Mouse (Mus musculus) limb, embryonic 15.5 days (tissue): ENCODE results near the gene Rasa3. TPM values are rescaled to one million over a fixed set of nuclear protein-coding genes. Genes with fewer than 3 reads are reported as not detected.

Source experiments
- ATAC-seq: fragments of 200-750 bp; cut with Nextera tagmentation; 2 replicates; pipeline ENCODE4 v1.8.0; 2017; ENCODE audit warnings: low read depth, moderate TSS enrichment; ENCODE audit not compliant: insufficient number of reproducible peaks, low FRiP score, low TSS enrichment
- H3K27ac ChIP-seq: fragments of 300-500 bp; sonication (generic); 2 replicates; pipeline ENCODE4 v1.5.1; 2015; ENCODE audit warnings: moderate library complexity, mild to moderate bottlenecking, inconsistent platforms
- H3K27me3 ChIP-seq: fragments of 300-500 bp; sonication (generic); 2 replicates; pipeline ENCODE4 v1.6.1; 2015; ENCODE audit warnings: inconsistent platforms
- H3K36me3 ChIP-seq: fragments of 300-500 bp; sonication (generic); 2 replicates; pipeline ENCODE4 v1.6.1; 2015; ENCODE audit warnings: inconsistent platforms
- H3K4me1 ChIP-seq: fragments of 300-500 bp; sonication (generic); 2 replicates; pipeline ENCODE4 v1.6.1; 2015; ENCODE audit warnings: inconsistent platforms
- H3K4me2 ChIP-seq: fragments of 300-500 bp; sonication (generic); 2 replicates; pipeline ENCODE4 v1.6.1; 2015; ENCODE audit warnings: mild to moderate bottlenecking, inconsistent platforms
- H3K4me3 ChIP-seq: fragments of 300-500 bp; sonication (generic); 2 replicates; pipeline ENCODE4 v1.5.1; 2015; ENCODE audit warnings: mild to moderate bottlenecking, inconsistent platforms
- H3K9ac ChIP-seq: fragments of 300-500 bp; sonication (generic); 2 replicates; pipeline ENCODE4 v1.6.1; 2015; ENCODE audit warnings: inconsistent platforms
- H3K9me3 ChIP-seq: fragments of 300-500 bp; sonication (generic); 2 replicates; pipeline ENCODE4 v1.6.1; 2016; ENCODE audit warnings: inconsistent platforms
- WGBS: fragments of 180-500 bp; shearing (Covaris S2); methylation state at CpG from one replicate; pipeline ENCODE4 v1.1.7; 2015; 5-methylcytosine and 5-hydroxymethylcytosine counted together
- polyA plus RNA-seq: library from polyadenylated mRNA; unstranded; fragments of >200 nt; fragmentation: Nextera tagmentation; extraction: Ambion mirVana; gene quantifications from 2 replicates; pipeline ENCODE4 v1.2.1, GENCODE M21; 2015

Rasa3 gene
- polyA plus RNA-seq, 1 experiment from 2014 or later = 32.3 TPM

GRCm38 (mm10) chr8:13517284-13517781 lies 160.1 kb downstream of the Rasa3 start:
- Histone ChIP-seq H3K4me2 (no peak overlapping the region), H3K27ac (peak overlapping the region; percentile 52), H3K9me3 (no peaks in the 10 kb centered on the region), H3K9ac (no peak overlapping the region), H3K36me3 (no peaks in the 10 kb centered on the region), H3K4me1 (peaks cover 28% of the 10 kb centered on the region), H3K4me3 (no peak overlapping the region), H3K27me3 (no peaks in the 10 kb centered on the region; the same call in 1 of the 2 replicates)
- WGBS = 78% methylated on average over 6 of the region's 6 CpGs
- ATAC-seq = peak; percentile 45; the same call in 1 of the 2 replicates

Other genes with a start within 250 kb of the Rasa3 start
- gene Tmem255b, start 242.4 kb downstream of the Rasa3 start, polyA plus RNA-seq = 0.77 and 1.3 TPM in 2 replicates
- gene Gas6, start 183.1 kb downstream of the Rasa3 start, polyA plus RNA-seq = 69.4 and 96.7 TPM in 2 replicates
- not detected in 2 replicates for gene 1700029H14Rik, start 115.1 kb downstream of the Rasa3 start, polyA plus RNA-seq
- gene Cfap97d2, start 28.3 kb upstream of the Rasa3 start, polyA plus RNA-seq = not detected in 2 replicates
- gene Cdc16, start 80.1 kb upstream of the Rasa3 start, polyA plus RNA-seq = 209 and 217 TPM in 2 replicates
- gene Upf3a, start 108.0 kb upstream of the Rasa3 start, polyA plus RNA-seq = 39.2 and 40.9 TPM in 2 replicates
- gene AF366264, start 160.8 kb upstream of the Rasa3 start, polyA plus RNA-seq = not detected in 2 replicates
- gene Champ1, start 192.0 kb upstream of the Rasa3 start, polyA plus RNA-seq = 28.6 and 30.0 TPM in 2 replicates
- gene Coprs, start 212.7 kb upstream of the Rasa3 start, polyA plus RNA-seq = 29.3 and 33.5 TPM in 2 replicates